ENCODE assay signal across 19 mouse cellular contexts in genomic region chr14:26993427-26993826, GRCm38 (mm10). TPM values are rescaled to one million over a fixed set of nuclear protein-coding genes. Genes with fewer than 3 reads are reported as not detected.
DNase-seq lines count a peak whose midpoint lies in the region; ATAC-seq and TF ChIP-seq lines count a peak whose summit lies in the region.
"Had no signal": no experiment of that assay in that cellular context is flagged by ENCODE, and none has a peak within 500 bp of the region (broad histone marks: within the 10 kb centered on the region; RNA-seq: fewer than 3 reads in every experiment).

No protein-coding gene starts in this region.

- no peaks in the 10 kb centered on the region for H3K27me3 ChIP-seq in heart, embryonic 14.5 days (ENCODE audit: control insufficient read depth, insufficient read depth, low read length)
- H3K27me3 ChIP-seq in kidney, embryonic 15.5 days = no peaks in the 10 kb centered on the region
- H3K27me3 ChIP-seq in thymus, adult 2 months (ENCODE audit: control insufficient read depth, insufficient read depth, low read length) = no peaks in the 10 kb centered on the region
- H3K27me3 ChIP-seq: liver, embryonic 12.5 days had no signal

- peaks cover 0 to 17% of the 10 kb centered on the region in 2 experiments; a peak in 3 of 4 replicates for H3K4me1 ChIP-seq in heart, embryonic 14.5 days (ENCODE audit: control insufficient read depth in 2 of 2, insufficient read depth in 2 of 2, low read length in 2 of 2)
- peaks cover 26% of the 10 kb centered on the region for H3K4me1 ChIP-seq in kidney, embryonic 15.5 days
- H3K4me1 ChIP-seq in thymus, adult 2 months (replicated peaks; ENCODE audit: control insufficient read depth, insufficient read depth, low read length) = peaks cover 3% of the 10 kb centered on the region

- peak overlapping the region; percentile 10 to 69; a peak in 3 of 4 replicates for H3K27ac ChIP-seq in heart, embryonic 14.5 days (replicated peaks in 1 of 2; ENCODE audit: control insufficient read depth in 1 of 2, insufficient read depth in 1 of 2, low read depth in 2 of 2, low read length in 2 of 2)
- peak overlapping the region; percentile 86 for H3K27ac ChIP-seq in kidney, embryonic 15.5 days
- H3K27ac ChIP-seq in thymus, adult 2 months (ENCODE audit: control insufficient read depth, insufficient read depth, low read length) = no peak overlapping the region
- H3K27ac ChIP-seq: hindbrain, embryonic 14.5 days; layer of hippocampus, adult 2 months; stomach, postnatal 0 days had no signal

- 19% methylated on average over 3 of the region's 3 CpGs for WGBS in heart, embryonic 14.5 days
- WGBS in kidney, embryonic 15.5 days = 35% methylated on average over 3 of the region's 3 CpGs
- WGBS in thymus, adult 2 months = 62% methylated on average over 3 of the region's 3 CpGs

- TF ChIP-seq CTCF in thymus, adult 2 months (IDR thresholded peaks at IDR 0.05; ENCODE audit: borderline replicate concordance, control insufficient read depth, extremely low read depth, insufficient read depth, low read length, poor library complexity) = no peak

- H3K9me3 ChIP-seq in heart, embryonic 14.5 days (ENCODE audit: control insufficient read depth, low read length) = no peaks in the 10 kb centered on the region
- H3K9me3 ChIP-seq in kidney, embryonic 15.5 days (replicated peaks) = no peaks in the 10 kb centered on the region
- H3K9me3 ChIP-seq: liver, embryonic 12.5 days; midbrain, embryonic 10.5 days had no signal

- peak overlapping the region; percentile 71 for H3K4me2 ChIP-seq in heart, embryonic 14.5 days (ENCODE audit: low read length)
- no peak overlapping the region for H3K4me2 ChIP-seq in kidney, embryonic 15.5 days

- no peak overlapping the region for H3K9ac ChIP-seq in heart, embryonic 14.5 days (ENCODE audit: low read length)
- no peak overlapping the region for H3K9ac ChIP-seq in kidney, embryonic 15.5 days
- H3K9ac ChIP-seq: forebrain, postnatal 0 days; liver, embryonic 12.5 days had no signal

- intact Hi-C loops in heart, postnatal 14 days (cut with DNase I) = no loop called here

- TF ChIP-seq POLR2A in thymus, adult 2 months (IDR thresholded peaks at IDR 0.05; ENCODE audit: control insufficient read depth, extremely low read depth, insufficient read depth, low read length, poor library complexity) = no peak

- H3K4me3 ChIP-seq in heart, embryonic 14.5 days (ENCODE audit: control insufficient read depth in 1 of 2, insufficient read depth in 1 of 2, low read depth in 1 of 2, low read length in 2 of 2) = no peak overlapping the region
- no peak overlapping the region for H3K4me3 ChIP-seq in kidney, embryonic 15.5 days (replicated peaks)
- no peak overlapping the region for H3K4me3 ChIP-seq in thymus, adult 2 months (ENCODE audit: control insufficient read depth, insufficient read depth, low read length)

- peak; percentile 27 for DNase-seq in embryo, embryonic 10.5 days (ENCODE audit: low spot score)
- no peak for DNase-seq in embryo, embryonic 9.5 days (ENCODE audit: extremely low spot score)
- no peak for DNase-seq in heart, postnatal 14 days
- DNase-seq in kidney, postnatal 4 days = no peak
- DNase-seq in naive thymus-derived CD4-positive, alpha-beta T cell, adult 2 months (ENCODE audit: low read depth) = peak; percentile 9
- DNase-seq in thymus, adult 2 months = no peak
- DNase-seq: cerebellum, adult 2 months had no signal

- no peak for ATAC-seq in heart, embryonic 14.5 days (ENCODE audit: insufficient number of reproducible peaks, insufficient read depth, low FRiP score, low read depth)
- no peak for ATAC-seq in kidney, embryonic 15.5 days (replicated peaks; ENCODE audit: low FRiP score)

- no peaks in the 10 kb centered on the region for H3K36me3 ChIP-seq in heart, embryonic 14.5 days (ENCODE audit: control insufficient read depth, insufficient read depth, low read length)
- H3K36me3 ChIP-seq in kidney, embryonic 15.5 days = no peaks in the 10 kb centered on the region
- no peaks in the 10 kb centered on the region for H3K36me3 ChIP-seq in thymus, adult 2 months (ENCODE audit: control insufficient read depth, insufficient read depth, low read length)
- H3K36me3 ChIP-seq: liver, embryonic 12.5 days; midbrain, embryonic 10.5 days had no signal

RNA-seq across cellular contexts. Expression of gene Hesx1, which starts 0.8 kb away (rescaled TPM):
- polyA plus RNA-seq in heart, embryonic 14.5 days (2014; fragmentation: Nextera tagmentation; extraction: Ambion mirVana) = 0.19 and 0.28 TPM in 2 replicates
- total RNA-seq in heart, postnatal 14 days (2021) = not detected
- polyA plus RNA-seq in kidney, embryonic 15.5 days (2015; fragmentation: Nextera tagmentation; extraction: Ambion mirVana) = 1.1 and 1.4 TPM in 2 replicates
- not detected in 2 replicates for polyA plus RNA-seq in thymus, adult 2 months (2012; rRNA removed)
- total RNA-seq: adrenal gland, postnatal 14 days; forebrain, postnatal 0 days; gastrocnemius, postnatal 25 days; layer of hippocampus, adult 2 months; layer of hippocampus, postnatal 25 days; neutrophil, adult 5-6 weeks had no signal
- polyA plus RNA-seq: cerebellum, adult 2 months; forebrain, postnatal 0 days had no signal

RNA-seq across cellular contexts. Expression of gene Appl1, which starts 22.4 kb away (rescaled TPM):
- 33.3 and 39.0 TPM in 2 replicates for polyA plus RNA-seq in heart, embryonic 14.5 days (2014; fragmentation: Nextera tagmentation; extraction: Ambion mirVana)
- 10 to 100 TPM; 22.9 TPM for total RNA-seq in heart, postnatal 14 days (2021)
- polyA plus RNA-seq in kidney, embryonic 15.5 days (2015; fragmentation: Nextera tagmentation; extraction: Ambion mirVana) = 39.2 and 41.8 TPM in 2 replicates
- polyA plus RNA-seq in thymus, adult 2 months (2012; rRNA removed) = 10.4 and 10.7 TPM in 2 replicates

RNA-seq across cellular contexts. Expression of gene Il17rd, which starts 45.3 kb away (rescaled TPM):
- 1.3 and 1.5 TPM in 2 replicates for polyA plus RNA-seq in heart, embryonic 14.5 days (2014; fragmentation: Nextera tagmentation; extraction: Ambion mirVana)
- total RNA-seq in heart, postnatal 14 days (2021) = 1 to 10 TPM; 6.5 to 7.2 TPM
- 5.9 and 6.2 TPM in 2 replicates for polyA plus RNA-seq in kidney, embryonic 15.5 days (2015; fragmentation: Nextera tagmentation; extraction: Ambion mirVana)
- 0.29 and 0.63 TPM in 2 replicates for polyA plus RNA-seq in thymus, adult 2 months (2012; rRNA removed)

Comparison
In these comparisons a context has a peak if more than half of its experiments do, and no peak if none do; other contexts are left out.
1. DNase-seq: peak in embryo, embryonic 10.5 days (single experiment) and naive thymus-derived CD4-positive, alpha-beta T cell, adult 2 months (single experiment); none in embryo, embryonic 9.5 days (single experiment), heart, postnatal 14 days (0 of 2), kidney, postnatal 4 days (0 of 2) and thymus, adult 2 months (single experiment).